Mouse (Mus musculus): ENCODE measurements at regions not wholly inside any gene's neighbourhood (a gene's known extent, or its start where the extent isn't known, plus 50 kb on each side); places are given as distances from the start of the nearest gene placed in this dataset.

DNA sequence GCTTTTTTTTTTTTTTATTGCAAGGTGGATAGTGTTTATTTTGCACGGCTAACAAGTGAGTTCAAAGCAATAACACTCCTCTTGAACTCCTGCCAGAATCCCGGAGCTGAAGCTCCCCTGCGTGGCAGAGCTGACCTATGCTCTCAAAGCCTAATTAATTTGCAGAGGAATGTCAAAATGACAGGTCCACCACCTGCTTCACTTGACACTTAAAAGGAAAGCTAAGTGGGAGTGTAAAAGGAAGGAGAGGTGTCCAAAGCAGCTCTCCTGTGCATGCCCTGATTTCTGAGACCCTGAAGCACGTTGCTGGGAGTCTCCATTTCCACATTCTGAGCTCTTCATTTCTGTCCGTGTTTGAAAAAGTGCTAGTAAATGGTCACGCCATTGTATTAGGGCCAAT, 80.8 kb downstream of the Spry2 start:
- Histone ChIP-seq H3K36me3 (ENCODE audit: control insufficient read depth, insufficient read depth, low read length) (no peaks in the 10 kb centered on the region), H3K4me1 (ENCODE audit: control insufficient read depth, insufficient read depth, low read length) (0 out of 2 replicates have a peak, but pooled peaks cover 4% of the 10 kb centered on the region), H3K9ac (ENCODE audit: low read length) (peak overlapping the region; percentile 29; the same call in 1 of the 2 replicates), H3K27me3 (replicated peaks; ENCODE audit: control insufficient read depth, insufficient read depth, low read length) (no peaks in the 10 kb centered on the region), H3K4me3 (ENCODE audit: low read depth, low read length) (peak overlapping the region; percentile 15; the same call in 1 of the 2 replicates), H3K9me3 (replicated peaks; ENCODE audit: control insufficient read depth, low read length) (peaks cover 3% of the 10 kb centered on the region; the same call in 1 of the 2 replicates), H3K27ac (ENCODE audit: low read depth, low read length) (no peak overlapping the region), H3K4me2 (ENCODE audit: low read length) (peak overlapping the region; percentile 49)
- 4% methylated on average over 6 of the region's 6 CpGs for WGBS
- DNase-seq (ENCODE audit: low spot score) (peak; percentile 65), ATAC-seq (peak; percentile 64)

DNA sequence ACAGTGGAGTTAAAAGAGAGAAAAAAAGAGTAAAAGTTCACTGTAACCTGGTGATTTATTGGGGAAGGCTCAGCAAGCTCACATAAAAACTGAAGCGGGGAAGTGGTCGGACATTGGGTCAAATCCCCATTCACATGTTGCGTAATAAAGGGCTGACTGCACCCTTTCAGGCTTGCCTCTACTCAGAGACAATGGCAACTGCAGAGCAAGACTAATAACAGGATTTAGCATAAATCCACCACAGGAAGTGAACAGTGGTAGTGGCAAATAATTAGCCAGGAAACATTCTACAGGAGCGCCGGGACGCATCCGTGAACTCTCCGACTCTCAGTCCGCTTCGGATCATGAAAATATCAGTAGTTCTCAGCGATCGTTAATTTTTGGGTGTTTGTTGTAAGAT, 81.3 kb downstream of the Spry2 start:
- H3K9ac ChIP-seq (ENCODE audit: low read length), result peak overlapping the region; percentile 29; the same call in 1 of the 2 replicates
- no peaks in the 10 kb centered on the region for H3K27me3 ChIP-seq (replicated peaks; ENCODE audit: control insufficient read depth, insufficient read depth, low read length)
- H3K4me1 ChIP-seq (ENCODE audit: control insufficient read depth, insufficient read depth, low read length), result 0 out of 2 replicates have a peak, but pooled peaks cover 4% of the 10 kb centered on the region
- peak overlapping the region; percentile 49 for H3K4me2 ChIP-seq (ENCODE audit: low read length)
- no peak overlapping the region for H3K27ac ChIP-seq (ENCODE audit: low read depth, low read length)
- H3K9me3 ChIP-seq (replicated peaks; ENCODE audit: control insufficient read depth, low read length), result peaks cover 3% of the 10 kb centered on the region; the same call in 1 of the 2 replicates
- H3K4me3 ChIP-seq (ENCODE audit: low read depth, low read length), result peak overlapping the region; percentile 15; the same call in 1 of the 2 replicates
- DNase-seq (ENCODE audit: low spot score) (peak; percentile 53), ATAC-seq (peak; percentile 71; the same call in 1 of the 2 replicates)
- H3K36me3 ChIP-seq (ENCODE audit: control insufficient read depth, insufficient read depth, low read length), result no peaks in the 10 kb centered on the region
- WGBS, result 2% methylated on average over 12 of the region's 12 CpGs

DNA sequence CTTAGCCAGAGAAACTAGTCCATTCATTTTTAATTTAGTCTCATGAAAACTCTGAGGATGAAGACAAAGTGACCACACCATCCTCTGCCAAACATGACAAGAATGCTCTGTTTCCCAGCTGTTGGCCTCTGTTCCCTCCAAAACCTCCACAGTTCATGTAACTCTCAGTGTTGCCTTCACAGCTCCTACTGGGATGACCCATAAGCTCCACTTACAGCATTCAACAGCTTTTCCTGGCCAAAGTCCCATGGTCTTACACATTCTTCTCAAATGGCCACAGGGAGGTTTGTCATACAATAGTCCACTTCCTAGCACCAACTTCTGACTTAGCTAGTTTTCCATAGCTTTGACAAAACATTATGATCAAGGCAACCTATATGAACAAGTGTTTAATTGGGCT, 83.0 kb downstream of the Spry2 start:
- H3K9ac ChIP-seq (ENCODE audit: low read length), result no peak overlapping the region
- H3K4me2 ChIP-seq (ENCODE audit: low read length), result no peak overlapping the region
- 0 out of 2 replicates have a peak, but pooled peaks cover 4% of the 10 kb centered on the region for H3K4me1 ChIP-seq (ENCODE audit: control insufficient read depth, insufficient read depth, low read length)
- no peak overlapping the region for H3K27ac ChIP-seq (ENCODE audit: low read depth, low read length)
- no peaks in the 10 kb centered on the region for H3K36me3 ChIP-seq (ENCODE audit: control insufficient read depth, insufficient read depth, low read length)
- no peaks in the 10 kb centered on the region for H3K27me3 ChIP-seq (replicated peaks; ENCODE audit: control insufficient read depth, insufficient read depth, low read length)
- DNase-seq (ENCODE audit: low spot score) (no peak), ATAC-seq (no peak)
- no peak overlapping the region for H3K4me3 ChIP-seq (ENCODE audit: low read depth, low read length)
- no peaks in the 10 kb centered on the region for H3K9me3 ChIP-seq (replicated peaks; ENCODE audit: control insufficient read depth, low read length)

DNA sequence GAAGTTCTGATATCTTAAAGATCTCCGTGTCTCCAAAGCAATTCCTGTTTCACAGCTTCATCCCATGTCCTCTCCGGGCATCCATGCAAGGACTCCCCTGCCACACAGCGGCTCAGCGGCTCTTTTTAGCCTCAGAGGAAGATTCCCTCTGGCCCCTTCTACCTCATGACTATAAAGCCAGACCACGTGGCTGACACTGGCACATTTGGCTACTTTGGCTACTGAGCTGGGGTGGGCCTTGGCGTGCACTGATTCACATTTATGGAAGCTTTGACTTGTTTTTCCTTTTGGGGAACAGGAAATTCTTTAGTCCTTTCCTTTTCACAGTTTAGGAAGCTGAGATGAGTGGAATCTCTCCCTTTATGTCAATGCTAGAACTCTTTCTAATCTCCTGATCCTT, 83.5 kb downstream of the Spry2 start:
- Histone ChIP-seq H3K4me2 (ENCODE audit: low read length) (no peak overlapping the region), H3K36me3 (ENCODE audit: control insufficient read depth, insufficient read depth, low read length) (no peaks in the 10 kb centered on the region), H3K27ac (ENCODE audit: low read depth, low read length) (no peak overlapping the region), H3K4me1 (ENCODE audit: control insufficient read depth, insufficient read depth, low read length) (0 out of 2 replicates have a peak, but pooled peaks cover 4% of the 10 kb centered on the region), H3K9me3 (replicated peaks; ENCODE audit: control insufficient read depth, low read length) (no peaks in the 10 kb centered on the region), H3K9ac (ENCODE audit: low read length) (no peak overlapping the region), H3K4me3 (ENCODE audit: low read depth, low read length) (no peak overlapping the region), H3K27me3 (replicated peaks; ENCODE audit: control insufficient read depth, insufficient read depth, low read length) (no peaks in the 10 kb centered on the region)
- no peak for DNase-seq (ENCODE audit: low spot score)
- ATAC-seq, result no peak
- 90% methylated on average over 6 of the region's 6 CpGs for WGBS

DNA sequence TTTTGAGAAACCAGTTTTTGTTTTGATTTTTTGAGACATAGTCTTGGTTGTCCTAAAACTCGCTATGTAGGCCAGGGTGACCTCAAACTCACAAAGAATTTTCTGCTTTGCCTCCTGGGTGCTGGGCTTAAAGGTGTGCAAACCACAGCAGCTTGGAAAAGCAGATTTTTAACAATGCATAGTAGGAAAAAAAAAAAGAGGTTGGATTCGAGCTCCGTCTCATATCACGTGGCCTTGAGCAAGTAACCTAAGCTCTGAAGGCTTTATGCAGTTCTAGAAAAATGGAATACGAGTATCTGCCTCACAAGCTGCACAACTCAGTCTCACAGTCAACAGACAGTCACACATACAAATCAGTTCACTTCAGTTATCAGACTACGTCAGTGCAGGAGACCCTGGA, 90.9 kb downstream of the Spry2 start:
- Histone ChIP-seq H3K27me3 (replicated peaks; ENCODE audit: control insufficient read depth, insufficient read depth, low read length) (no peaks in the 10 kb centered on the region), H3K4me3 (ENCODE audit: low read depth, low read length) (no peak overlapping the region), H3K4me1 (ENCODE audit: control insufficient read depth, insufficient read depth, low read length) (no peaks in the 10 kb centered on the region), H3K4me2 (ENCODE audit: low read length) (no peak overlapping the region), H3K9ac (ENCODE audit: low read length) (no peak overlapping the region), H3K36me3 (ENCODE audit: control insufficient read depth, insufficient read depth, low read length) (no peaks in the 10 kb centered on the region), H3K27ac (ENCODE audit: low read depth, low read length) (no peak overlapping the region), H3K9me3 (replicated peaks; ENCODE audit: control insufficient read depth, low read length) (no peaks in the 10 kb centered on the region)
- ATAC-seq (no peak), DNase-seq (ENCODE audit: low spot score) (no peak)
- WGBS, result 82% methylated on average over 6 of the region's 6 CpGs

DNA sequence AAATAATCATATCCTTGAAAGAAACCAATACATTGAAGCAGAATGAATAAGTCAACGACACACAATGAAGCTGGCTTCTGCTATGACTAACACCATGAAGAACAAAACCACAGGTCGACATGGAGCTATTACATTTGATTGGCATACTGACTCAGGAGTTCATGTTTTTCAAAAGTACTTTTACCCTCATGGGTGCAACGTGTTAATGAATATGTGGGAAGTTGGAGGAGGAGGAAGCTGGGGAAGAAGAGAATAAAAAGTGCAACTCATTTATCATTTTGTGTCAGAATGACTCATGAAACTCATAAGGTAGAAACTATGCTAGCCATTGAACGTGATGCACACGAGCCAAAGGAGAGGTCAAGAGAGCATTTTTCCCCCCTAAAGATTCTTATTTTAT, 91.3 kb downstream of the Spry2 start:
- Histone ChIP-seq H3K9ac (ENCODE audit: low read length) (no peak overlapping the region), H3K4me3 (ENCODE audit: low read depth, low read length) (no peak overlapping the region), H3K9me3 (replicated peaks; ENCODE audit: control insufficient read depth, low read length) (no peaks in the 10 kb centered on the region), H3K36me3 (ENCODE audit: control insufficient read depth, insufficient read depth, low read length) (no peaks in the 10 kb centered on the region), H3K27me3 (replicated peaks; ENCODE audit: control insufficient read depth, insufficient read depth, low read length) (no peaks in the 10 kb centered on the region), H3K4me2 (ENCODE audit: low read length) (no peak overlapping the region), H3K27ac (ENCODE audit: low read depth, low read length) (no peak overlapping the region), H3K4me1 (ENCODE audit: control insufficient read depth, insufficient read depth, low read length) (no peaks in the 10 kb centered on the region; the same call in 1 of the 2 replicates)
- ATAC-seq (no peak), DNase-seq (ENCODE audit: low spot score) (no peak)
- WGBS, result 81% methylated on average over 5 of the region's 5 CpGs

DNA sequence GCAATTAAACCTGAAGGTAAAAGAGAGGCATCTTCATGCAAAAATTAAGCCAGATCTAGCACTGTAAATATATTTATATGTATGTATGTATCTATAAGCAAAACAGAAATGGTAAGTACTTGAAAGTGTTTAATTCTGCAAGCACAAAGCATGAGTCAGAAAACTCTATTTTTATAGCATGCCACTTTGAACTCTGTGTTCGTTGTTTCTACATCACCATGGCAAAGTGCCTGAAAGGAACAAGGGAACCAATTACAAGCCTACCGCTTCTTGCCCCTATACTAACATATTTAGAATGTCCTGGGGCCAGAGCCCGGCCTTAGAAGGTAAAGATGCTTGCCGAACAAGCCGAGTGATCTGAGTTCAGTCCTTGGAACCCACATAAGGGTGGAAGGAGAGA, 91.9 kb downstream of the Spry2 start:
- Histone ChIP-seq H3K9me3 (replicated peaks; ENCODE audit: control insufficient read depth, low read length) (no peaks in the 10 kb centered on the region), H3K4me1 (ENCODE audit: control insufficient read depth, insufficient read depth, low read length) (no peaks in the 10 kb centered on the region; the same call in 1 of the 2 replicates), H3K27me3 (replicated peaks; ENCODE audit: control insufficient read depth, insufficient read depth, low read length) (no peaks in the 10 kb centered on the region), H3K4me3 (ENCODE audit: low read depth, low read length) (no peak overlapping the region), H3K36me3 (ENCODE audit: control insufficient read depth, insufficient read depth, low read length) (no peaks in the 10 kb centered on the region), H3K27ac (ENCODE audit: low read depth, low read length) (no peak overlapping the region), H3K9ac (ENCODE audit: low read length) (no peak overlapping the region), H3K4me2 (ENCODE audit: low read length) (no peak overlapping the region)
- 71% methylated on average over 5 of the region's 5 CpGs for WGBS
- DNase-seq (ENCODE audit: low spot score) (no peak), ATAC-seq (no peak)

DNA sequence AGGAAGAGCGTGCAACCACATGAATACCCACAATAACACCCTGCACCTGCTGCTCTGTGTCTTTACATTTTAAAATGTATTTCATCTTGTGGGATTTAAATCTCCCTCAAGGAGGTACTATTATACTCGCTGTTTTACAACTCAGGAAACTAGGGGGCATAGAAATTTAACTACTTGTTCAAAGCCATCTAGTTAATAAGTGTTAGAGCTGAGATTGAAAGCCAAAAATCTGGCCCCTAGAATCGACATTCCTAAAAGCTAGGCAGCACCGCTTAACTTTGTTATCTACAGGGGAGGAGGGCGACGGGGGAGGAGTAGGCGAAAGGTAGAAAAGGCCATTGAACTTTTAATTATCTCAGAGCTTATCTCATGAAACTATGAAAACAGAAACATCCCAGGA, 93.3 kb downstream of the Spry2 start:
- Histone ChIP-seq H3K4me3 (ENCODE audit: low read depth, low read length) (no peak overlapping the region), H3K4me2 (ENCODE audit: low read length) (peak overlapping the region; percentile 24; the same call in 1 of the 2 replicates), H3K27me3 (replicated peaks; ENCODE audit: control insufficient read depth, insufficient read depth, low read length) (no peaks in the 10 kb centered on the region), H3K4me1 (ENCODE audit: control insufficient read depth, insufficient read depth, low read length) (no peaks in the 10 kb centered on the region; the same call in 1 of the 2 replicates), H3K9me3 (replicated peaks; ENCODE audit: control insufficient read depth, low read length) (no peaks in the 10 kb centered on the region), H3K9ac (ENCODE audit: low read length) (no peak overlapping the region), H3K36me3 (ENCODE audit: control insufficient read depth, insufficient read depth, low read length) (no peaks in the 10 kb centered on the region), H3K27ac (ENCODE audit: low read depth, low read length) (no peak overlapping the region)
- 46% methylated on average over 7 of the region's 7 CpGs for WGBS
- DNase-seq (ENCODE audit: low spot score), result no peak
- no peak; the same call in 1 of the 2 replicates for ATAC-seq

DNA sequence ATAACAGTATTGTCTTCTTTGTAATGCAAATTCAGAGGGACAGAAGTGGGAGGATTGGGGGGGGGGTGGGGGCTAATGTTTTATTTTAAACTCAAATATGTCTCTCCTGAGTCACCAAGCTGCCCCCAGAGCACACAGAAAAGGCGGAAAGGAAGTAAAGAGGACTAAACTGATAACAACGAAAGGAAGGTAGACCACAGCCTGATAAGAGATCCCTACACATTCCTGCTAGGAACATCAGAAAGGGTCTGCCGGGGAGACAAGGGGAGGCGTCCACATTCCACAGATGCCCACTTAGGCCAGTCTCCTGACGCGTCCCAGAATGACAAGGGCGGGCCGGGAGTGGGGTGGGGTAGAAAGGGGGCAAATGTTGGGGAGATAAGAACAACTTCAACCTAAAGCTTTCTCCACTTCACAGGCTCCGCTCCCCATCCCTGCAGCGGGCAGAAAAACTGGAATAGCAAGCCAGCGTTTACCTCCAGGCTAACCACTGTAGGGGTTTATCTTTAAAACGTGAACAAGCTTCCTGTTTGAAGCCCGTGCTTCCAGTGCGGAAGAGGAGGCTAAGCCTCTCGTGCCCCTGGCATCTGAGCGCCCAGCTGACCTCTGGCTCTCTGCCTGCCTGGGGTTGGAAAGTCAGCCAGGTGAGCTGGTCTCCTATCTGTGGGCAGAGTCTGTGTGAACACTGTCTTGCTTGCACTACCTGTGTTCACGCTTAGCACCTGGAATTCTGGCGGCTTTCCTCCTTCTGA, 93.9 kb downstream of the Spry2 start:
- H3K36me3 ChIP-seq (ENCODE audit: control insufficient read depth, insufficient read depth, low read length), result no peaks in the 10 kb centered on the region
- peak overlapping the region; percentile 24; the same call in 1 of the 2 replicates for H3K4me2 ChIP-seq (ENCODE audit: low read length)
- H3K9ac ChIP-seq (ENCODE audit: low read length), result no peak overlapping the region
- WGBS, result 22% methylated on average over 18 of the region's 18 CpGs
- no peaks in the 10 kb centered on the region for H3K9me3 ChIP-seq (replicated peaks; ENCODE audit: control insufficient read depth, low read length)
- no peak overlapping the region for H3K27ac ChIP-seq (ENCODE audit: low read depth, low read length)
- ATAC-seq (no peak; the same call in 1 of the 2 replicates), DNase-seq (ENCODE audit: low spot score) (peak; percentile 7)
- H3K4me3 ChIP-seq (ENCODE audit: low read depth, low read length), result no peak overlapping the region
- H3K4me1 ChIP-seq (ENCODE audit: control insufficient read depth, insufficient read depth, low read length), result no peaks in the 10 kb centered on the region; the same call in 1 of the 2 replicates
- H3K27me3 ChIP-seq (replicated peaks; ENCODE audit: control insufficient read depth, insufficient read depth, low read length), result no peaks in the 10 kb centered on the region

Data from forebrain, embryonic 14.5 days (tissue).